Mouse (Mus musculus): ENCODE data around the gene Zfp277. TPM values are rescaled to one million over a fixed set of nuclear protein-coding genes. Genes with fewer than 3 reads are reported as not detected.

The Zfp277 gene
- polyA plus RNA-seq, 1 experiment from 2014 or later: 41.9 TPM

DNA sequence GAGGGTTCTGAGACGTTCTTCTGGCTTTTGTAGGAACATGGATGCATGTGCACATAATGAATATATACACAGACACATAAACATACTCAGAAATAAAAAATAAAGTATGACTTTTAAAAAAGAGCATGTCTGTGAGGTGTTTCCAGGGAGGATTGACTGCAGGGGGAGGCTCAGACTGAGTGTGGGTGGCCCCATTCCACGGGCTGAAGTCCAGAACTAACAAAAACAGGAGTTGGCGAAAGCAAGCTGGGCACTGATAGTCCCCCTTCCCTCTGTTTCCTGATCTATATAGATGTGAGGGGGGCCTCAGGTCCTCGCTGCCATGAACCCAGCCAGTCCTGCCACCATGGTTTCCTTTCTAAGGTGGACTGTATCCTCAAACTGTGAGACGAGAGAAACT lies 57.9 kb downstream of the Zfp277 start:
- Histone ChIP-seq H3K9me3 (ENCODE audit: control insufficient read depth, low read length) (no peaks in the 10 kb centered on the region), H3K27me3 (replicated peaks; ENCODE audit: control insufficient read depth, insufficient read depth, low read length) (no peaks in the 10 kb centered on the region), H3K4me2 (ENCODE audit: low read length) (no peak overlapping the region), H3K27ac (ENCODE audit: low read depth) (no peak overlapping the region), H3K4me3 (ENCODE audit: low read depth, low read length) (no peak overlapping the region), H3K36me3 (ENCODE audit: control insufficient read depth, insufficient read depth, low read length) (no peaks in the 10 kb centered on the region), H3K9ac (ENCODE audit: low read length) (no peak overlapping the region), H3K4me1 (replicated peaks; ENCODE audit: control insufficient read depth, insufficient read depth, low read length) (no peaks in the 10 kb centered on the region)
- ATAC-seq (replicated peaks; ENCODE audit: low FRiP score, low TSS enrichment, low read depth) (no peak), DNase-seq (ENCODE audit: low spot score) (no peak)
- 76% methylated on average over 5 of the region's 5 CpGs for WGBS

DNA sequence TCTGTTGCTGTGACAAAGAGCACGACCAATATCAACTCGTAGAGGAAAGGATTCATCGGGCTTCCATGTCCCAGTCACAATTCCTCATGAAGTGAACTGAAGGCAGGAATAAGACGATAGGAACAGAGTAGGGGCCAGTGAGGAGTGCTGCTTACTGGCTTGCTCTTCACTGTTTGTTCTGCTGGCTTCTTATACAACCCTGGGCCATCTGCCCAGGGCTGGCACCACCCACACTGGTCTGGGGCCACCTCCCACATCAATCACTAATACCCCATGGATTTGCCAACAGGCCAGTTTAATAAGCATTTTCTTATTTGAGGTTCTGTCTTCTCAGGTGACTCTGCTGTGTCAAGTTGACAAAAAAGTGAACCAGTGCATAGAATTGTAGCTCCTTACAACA lies 60.4 kb downstream of the Zfp277 start:
- WGBS: 95% methylated on average over 4 of the region's 4 CpGs
- no peaks in the 10 kb centered on the region for H3K9me3 ChIP-seq (ENCODE audit: control insufficient read depth, low read length)
- no peaks in the 10 kb centered on the region for H3K27me3 ChIP-seq (replicated peaks; ENCODE audit: control insufficient read depth, insufficient read depth, low read length)
- no peak overlapping the region for H3K9ac ChIP-seq (ENCODE audit: low read length)
- no peak overlapping the region for H3K4me2 ChIP-seq (ENCODE audit: low read length)
- no peaks in the 10 kb centered on the region for H3K4me1 ChIP-seq (replicated peaks; ENCODE audit: control insufficient read depth, insufficient read depth, low read length)
- DNase-seq (ENCODE audit: low spot score): no peak
- H3K27ac ChIP-seq (ENCODE audit: low read depth): no peak overlapping the region
- no peaks in the 10 kb centered on the region for H3K36me3 ChIP-seq (ENCODE audit: control insufficient read depth, insufficient read depth, low read length)
- no peak overlapping the region for H3K4me3 ChIP-seq (ENCODE audit: low read depth, low read length)
- ATAC-seq (replicated peaks; ENCODE audit: low FRiP score, low TSS enrichment, low read depth): no peak

DNA sequence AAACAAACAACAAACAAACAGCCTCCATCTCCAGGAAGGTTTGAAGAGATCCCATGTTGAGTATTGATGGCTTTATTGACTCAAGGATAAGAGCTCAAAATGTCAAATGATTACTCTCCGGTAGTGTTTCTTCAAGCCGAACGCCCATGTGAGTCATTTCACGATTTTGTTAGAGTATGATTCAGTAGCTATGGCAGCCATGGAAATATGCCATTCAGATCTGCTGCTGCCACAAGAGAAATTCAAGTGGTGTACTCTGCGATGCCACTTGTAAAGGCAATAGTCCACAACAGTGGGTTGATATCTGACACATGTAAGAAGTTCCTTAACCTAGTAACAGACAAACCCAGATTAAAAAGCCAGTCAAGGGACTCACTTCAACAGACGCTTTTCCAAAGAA lies 62.0 kb downstream of the Zfp277 start:
- Histone ChIP-seq H3K4me2 (ENCODE audit: low read length) (no peak overlapping the region), H3K4me3 (ENCODE audit: low read depth, low read length) (no peak overlapping the region), H3K4me1 (replicated peaks; ENCODE audit: control insufficient read depth, insufficient read depth, low read length) (no peaks in the 10 kb centered on the region), H3K27ac (ENCODE audit: low read depth) (no peak overlapping the region), H3K9ac (ENCODE audit: low read length) (no peak overlapping the region), H3K27me3 (replicated peaks; ENCODE audit: control insufficient read depth, insufficient read depth, low read length) (no peaks in the 10 kb centered on the region), H3K36me3 (ENCODE audit: control insufficient read depth, insufficient read depth, low read length) (no peaks in the 10 kb centered on the region), H3K9me3 (ENCODE audit: control insufficient read depth, low read length) (no peaks in the 10 kb centered on the region)
- ATAC-seq (replicated peaks; ENCODE audit: low FRiP score, low TSS enrichment, low read depth) (no peak), DNase-seq (ENCODE audit: low spot score) (no peak)
- 89% methylated on average over 6 of the region's 6 CpGs for WGBS

DNA sequence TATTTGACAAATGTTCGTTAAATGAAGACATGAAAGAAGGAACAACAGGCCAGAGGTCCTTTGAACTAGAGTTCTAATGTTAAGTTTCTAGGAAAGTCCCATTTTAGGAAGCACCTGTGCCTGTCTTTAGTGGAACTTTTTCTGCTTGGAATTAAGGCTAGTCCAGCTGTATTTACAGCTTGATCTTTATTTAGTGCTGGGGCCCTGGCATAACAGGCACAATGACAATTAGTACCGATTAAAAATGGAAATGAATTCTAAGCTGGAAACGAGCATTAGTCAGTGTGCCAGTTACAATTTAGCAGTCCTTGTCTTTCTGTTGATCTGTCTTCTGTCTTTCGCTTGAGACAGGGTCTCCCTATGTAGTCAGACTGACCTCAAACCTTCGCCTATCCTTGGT lies 63.2 kb downstream of the Zfp277 start:
- ATAC-seq (replicated peaks; ENCODE audit: low FRiP score, low TSS enrichment, low read depth) (no peak), DNase-seq (ENCODE audit: low spot score) (no peak)
- no peak overlapping the region for H3K9ac ChIP-seq (ENCODE audit: low read length)
- no peak overlapping the region for H3K4me2 ChIP-seq (ENCODE audit: low read length)
- H3K4me3 ChIP-seq (ENCODE audit: low read depth, low read length): no peak overlapping the region
- H3K4me1 ChIP-seq (replicated peaks; ENCODE audit: control insufficient read depth, insufficient read depth, low read length): no peaks in the 10 kb centered on the region
- 88% methylated on average over 5 of the region's 5 CpGs for WGBS
- H3K9me3 ChIP-seq (ENCODE audit: control insufficient read depth, low read length): no peaks in the 10 kb centered on the region
- no peaks in the 10 kb centered on the region for H3K27me3 ChIP-seq (replicated peaks; ENCODE audit: control insufficient read depth, insufficient read depth, low read length)
- H3K27ac ChIP-seq (ENCODE audit: low read depth): no peak overlapping the region
- H3K36me3 ChIP-seq (ENCODE audit: control insufficient read depth, insufficient read depth, low read length): no peaks in the 10 kb centered on the region

DNA sequence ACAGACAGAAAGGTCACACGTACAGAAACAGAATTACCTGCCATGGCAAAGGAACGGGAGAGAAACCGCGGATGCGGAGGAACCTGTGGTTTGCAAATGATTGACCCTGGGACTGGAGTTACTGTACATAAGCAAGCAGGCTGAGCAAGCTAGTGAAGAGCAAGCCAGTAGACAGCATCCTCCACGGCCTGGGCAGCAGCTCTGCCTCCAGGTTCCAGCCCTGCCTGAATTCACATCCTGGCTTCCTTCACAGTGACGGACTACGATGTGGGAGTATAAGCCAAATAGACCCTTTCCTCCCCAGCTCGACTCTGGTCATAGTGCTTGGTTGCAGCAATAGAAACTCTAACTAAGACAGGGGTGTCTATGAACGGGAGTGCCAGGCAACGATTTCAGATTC lies 63.9 kb downstream of the Zfp277 start:
- Histone ChIP-seq H3K4me1 (replicated peaks; ENCODE audit: control insufficient read depth, insufficient read depth, low read length) (no peaks in the 10 kb centered on the region), H3K4me2 (ENCODE audit: low read length) (no peak overlapping the region), H3K9ac (ENCODE audit: low read length) (no peak overlapping the region), H3K4me3 (ENCODE audit: low read depth, low read length) (no peak overlapping the region), H3K36me3 (ENCODE audit: control insufficient read depth, insufficient read depth, low read length) (no peaks in the 10 kb centered on the region), H3K27ac (ENCODE audit: low read depth) (no peak overlapping the region), H3K9me3 (ENCODE audit: control insufficient read depth, low read length) (no peaks in the 10 kb centered on the region), H3K27me3 (replicated peaks; ENCODE audit: control insufficient read depth, insufficient read depth, low read length) (no peaks in the 10 kb centered on the region)
- DNase-seq (ENCODE audit: low spot score) (no peak), ATAC-seq (replicated peaks; ENCODE audit: low FRiP score, low TSS enrichment, low read depth) (no peak)
- WGBS: 86% methylated on average over 11 of the region's 11 CpGs

DNA sequence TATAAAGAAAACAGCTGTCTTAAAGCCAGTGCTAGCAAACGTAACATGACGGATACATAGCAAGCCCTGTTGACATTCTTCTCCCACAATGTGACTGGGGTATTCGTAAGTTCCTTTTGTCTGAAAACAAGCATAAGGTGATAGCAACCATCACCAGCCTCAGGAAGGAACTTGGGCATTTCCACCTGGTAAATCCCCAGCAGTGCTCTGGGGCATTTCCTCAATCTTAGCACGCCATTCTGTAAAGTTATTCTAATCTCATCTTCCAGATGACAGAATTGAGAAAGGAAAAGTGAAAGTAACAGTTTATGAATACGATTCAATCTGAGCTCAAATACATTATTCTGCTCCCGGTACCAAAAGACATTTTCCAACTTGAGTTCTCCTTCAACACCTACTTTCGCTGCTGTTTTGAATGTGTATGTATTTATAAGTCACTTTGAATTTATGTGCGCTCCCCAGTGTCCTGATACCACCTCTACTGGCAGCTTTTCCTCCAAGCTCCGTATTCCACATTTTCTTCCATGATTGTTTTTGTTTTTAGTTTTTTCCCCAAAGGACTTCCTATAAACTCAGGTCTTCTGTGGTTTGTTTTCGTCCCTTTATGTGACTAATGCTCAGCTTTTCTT lies 64.4 kb downstream of the Zfp277 start:
- Histone ChIP-seq H3K4me3 (ENCODE audit: low read depth, low read length) (no peak overlapping the region), H3K27me3 (replicated peaks; ENCODE audit: control insufficient read depth, insufficient read depth, low read length) (no peaks in the 10 kb centered on the region), H3K4me1 (replicated peaks; ENCODE audit: control insufficient read depth, insufficient read depth, low read length) (no peaks in the 10 kb centered on the region), H3K9me3 (ENCODE audit: control insufficient read depth, low read length) (no peaks in the 10 kb centered on the region), H3K9ac (ENCODE audit: low read length) (no peak overlapping the region), H3K4me2 (ENCODE audit: low read length) (no peak overlapping the region), H3K27ac (ENCODE audit: low read depth) (no peak overlapping the region), H3K36me3 (ENCODE audit: control insufficient read depth, insufficient read depth, low read length) (no peaks in the 10 kb centered on the region)
- WGBS: 82% methylated on average over 10 of the region's 10 CpGs
- no peak for ATAC-seq (replicated peaks; ENCODE audit: low FRiP score, low TSS enrichment, low read depth)
- no peak for DNase-seq (ENCODE audit: low spot score)

DNA sequence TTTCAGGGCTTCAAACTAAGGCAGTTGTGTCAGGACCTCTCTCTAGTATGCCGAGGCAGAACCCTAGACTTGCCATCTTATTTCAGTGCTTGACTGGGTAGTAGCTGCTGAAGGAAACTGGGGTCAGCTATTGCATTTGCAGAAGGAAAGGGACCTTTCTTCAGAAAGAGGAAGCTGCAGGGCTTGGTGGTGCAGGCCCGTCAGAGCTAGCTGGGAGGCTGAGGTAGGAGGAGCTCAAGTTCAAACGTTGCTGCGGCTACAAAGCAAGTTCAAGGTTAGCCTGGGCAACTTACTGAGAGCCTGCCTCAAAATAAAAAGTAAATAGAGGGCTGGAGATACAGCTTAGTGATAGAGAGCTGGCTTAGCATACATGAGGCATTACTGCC lies 66.2 kb downstream of the Zfp277 start:
- Histone ChIP-seq H3K27ac (ENCODE audit: low read depth) (no peak overlapping the region), H3K36me3 (ENCODE audit: control insufficient read depth, insufficient read depth, low read length) (no peaks in the 10 kb centered on the region), H3K4me2 (ENCODE audit: low read length) (no peak overlapping the region), H3K4me1 (replicated peaks; ENCODE audit: control insufficient read depth, insufficient read depth, low read length) (no peaks in the 10 kb centered on the region), H3K27me3 (replicated peaks; ENCODE audit: control insufficient read depth, insufficient read depth, low read length) (no peaks in the 10 kb centered on the region), H3K9me3 (ENCODE audit: control insufficient read depth, low read length) (no peaks in the 10 kb centered on the region), H3K4me3 (ENCODE audit: low read depth, low read length) (no peak overlapping the region), H3K9ac (ENCODE audit: low read length) (no peak overlapping the region)
- DNase-seq (ENCODE audit: low spot score) (no peak), ATAC-seq (replicated peaks; ENCODE audit: low FRiP score, low TSS enrichment, low read depth) (no peak)
- WGBS: 82% methylated on average over 4 of the region's 4 CpGs

DNA sequence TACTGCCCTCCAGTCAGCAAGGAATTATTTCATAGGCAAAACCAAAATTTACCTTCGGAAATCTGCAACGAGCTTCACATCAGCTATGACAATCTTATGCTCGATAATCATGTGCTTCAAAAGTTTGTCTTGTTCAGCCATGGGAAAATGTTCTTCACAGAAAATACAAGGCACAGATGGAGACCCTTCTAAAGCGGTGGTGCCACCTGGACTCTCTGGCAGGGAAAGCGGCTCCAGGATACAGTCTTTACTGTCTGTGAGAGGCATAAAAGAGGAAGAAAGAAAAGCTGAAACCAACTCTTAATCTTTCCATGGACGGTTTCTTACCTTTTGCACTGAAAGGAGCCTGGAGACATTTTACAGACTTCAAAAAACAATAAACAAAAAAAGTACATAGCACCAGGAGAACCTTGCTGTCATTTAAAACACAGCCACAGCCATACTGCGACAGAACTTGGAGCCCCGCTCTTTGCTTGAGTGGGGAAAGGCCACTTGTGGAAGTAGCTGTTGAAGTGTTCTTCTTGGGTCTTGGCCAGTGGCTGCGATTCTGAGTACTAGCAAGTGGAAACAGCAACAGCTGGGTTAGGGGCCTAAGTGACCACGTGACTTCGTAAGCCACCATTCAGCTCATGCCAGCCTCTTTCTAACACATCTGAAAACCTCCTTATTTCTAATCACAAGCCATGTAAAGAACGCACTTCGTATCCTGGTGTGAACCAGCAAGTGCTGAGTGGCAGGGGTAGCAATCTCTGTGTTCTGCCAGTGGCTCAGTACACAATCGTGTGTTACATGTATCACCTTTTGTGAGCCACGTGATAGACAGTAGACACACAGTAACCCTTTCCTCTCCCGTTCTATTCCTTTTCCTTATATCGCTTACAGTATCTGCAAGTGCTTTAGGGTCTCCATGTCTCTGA lies 66.8 kb downstream of the Zfp277 start:
- WGBS: 89% methylated on average over 17 of the region's 17 CpGs
- H3K9ac ChIP-seq (ENCODE audit: low read length): no peak overlapping the region
- H3K36me3 ChIP-seq (ENCODE audit: control insufficient read depth, insufficient read depth, low read length): no peaks in the 10 kb centered on the region
- H3K27ac ChIP-seq (ENCODE audit: low read depth): no peak overlapping the region
- H3K4me1 ChIP-seq (replicated peaks; ENCODE audit: control insufficient read depth, insufficient read depth, low read length): no peaks in the 10 kb centered on the region
- no peak overlapping the region for H3K4me2 ChIP-seq (ENCODE audit: low read length)
- H3K9me3 ChIP-seq (ENCODE audit: control insufficient read depth, low read length): no peaks in the 10 kb centered on the region
- H3K27me3 ChIP-seq (replicated peaks; ENCODE audit: control insufficient read depth, insufficient read depth, low read length): no peaks in the 10 kb centered on the region
- DNase-seq (ENCODE audit: low spot score): no peak
- no peak for ATAC-seq (replicated peaks; ENCODE audit: low FRiP score, low TSS enrichment, low read depth)
- no peak overlapping the region for H3K4me3 ChIP-seq (ENCODE audit: low read depth, low read length)

DNA sequence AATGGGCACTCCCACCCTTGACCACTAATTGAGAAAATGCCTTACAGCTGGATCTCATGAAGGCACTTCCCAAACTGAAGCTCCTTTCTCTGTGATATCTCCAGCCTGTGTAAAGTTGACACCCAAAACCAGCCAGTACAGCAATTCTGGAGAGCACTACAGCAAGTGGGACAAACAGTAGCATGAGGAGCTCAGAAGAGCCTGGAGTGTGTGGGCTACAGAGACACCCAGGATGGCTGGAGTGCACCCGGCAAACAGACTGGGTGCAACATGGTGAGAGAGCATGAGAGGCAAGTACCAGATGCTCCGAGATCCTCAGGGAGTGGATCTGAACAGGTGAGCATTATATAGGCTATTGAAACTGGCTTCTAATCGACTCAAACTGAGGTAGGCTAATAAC lies 93.8 kb downstream of the Zfp277 start:
- ATAC-seq (replicated peaks; ENCODE audit: low FRiP score, low TSS enrichment, low read depth) (no peak), DNase-seq (ENCODE audit: low spot score) (no peak)
- Histone ChIP-seq H3K27me3 (replicated peaks; ENCODE audit: control insufficient read depth, insufficient read depth, low read length) (no peaks in the 10 kb centered on the region), H3K36me3 (ENCODE audit: control insufficient read depth, insufficient read depth, low read length) (no peaks in the 10 kb centered on the region), H3K9ac (ENCODE audit: low read length) (no peak overlapping the region), H3K9me3 (ENCODE audit: control insufficient read depth, low read length) (no peaks in the 10 kb centered on the region), H3K4me1 (replicated peaks; ENCODE audit: control insufficient read depth, insufficient read depth, low read length) (no peaks in the 10 kb centered on the region), H3K4me3 (ENCODE audit: low read depth, low read length) (no peak overlapping the region), H3K27ac (ENCODE audit: low read depth) (no peak overlapping the region), H3K4me2 (ENCODE audit: low read length) (no peak overlapping the region)
- 80% methylated on average over 3 of the region's 3 CpGs for WGBS
